Mouse (Mus musculus): ENCODE results near the gene Gjb2. TPM values are rescaled to one million over a fixed set of nuclear protein-coding genes. Genes with fewer than 3 reads are reported as not detected.

The Gjb2 gene
- polyA plus RNA-seq (2014; fragmentation: Nextera tagmentation; extraction: Ambion mirVana) = 25.0 and 28.7 TPM in 2 replicates

GRCm38 (mm10) chr14:57104106-57105023 lies at the start of gene Gjb2:
Gjb2 (minus strand) TSS chr14:57104702.
- Histone ChIP-seq H3K36me3 (replicated peaks; ENCODE audit: control insufficient read depth, insufficient read depth, low read depth, low read length) (no peaks in the 10 kb centered on the region), H3K27ac (replicated peaks; ENCODE audit: low read depth, low read length) (no peak within 1 kb of the TSS), H3K4me3 (ENCODE audit: low read depth, low read length) (peak within 1 kb of the TSS; percentile 54), H3K4me2 (ENCODE audit: low read depth, low read length) (peak within 1 kb of the TSS; percentile 98), H3K9me3 (replicated peaks; ENCODE audit: control insufficient read depth, low read length) (no peaks in the 10 kb centered on the region), H3K27me3 (ENCODE audit: control insufficient read depth, insufficient read depth, low read length) (peaks cover 48% of the 10 kb centered on the region), H3K9ac (replicated peaks; ENCODE audit: low read length) (peak within 1 kb of the TSS; percentile 54), H3K4me1 (ENCODE audit: control insufficient read depth, insufficient read depth, low read length) (peaks cover 4% of the 10 kb centered on the region)
- peak; percentile 59 for DNase-seq (ENCODE audit: low spot score)
- peak; percentile 74 for ATAC-seq (replicated peaks; ENCODE audit: insufficient number of reproducible peaks, low FRiP score, low TSS enrichment, low read depth)
- under 1% methylated on average over 86 of the region's 101 CpGs for WGBS

DNA sequence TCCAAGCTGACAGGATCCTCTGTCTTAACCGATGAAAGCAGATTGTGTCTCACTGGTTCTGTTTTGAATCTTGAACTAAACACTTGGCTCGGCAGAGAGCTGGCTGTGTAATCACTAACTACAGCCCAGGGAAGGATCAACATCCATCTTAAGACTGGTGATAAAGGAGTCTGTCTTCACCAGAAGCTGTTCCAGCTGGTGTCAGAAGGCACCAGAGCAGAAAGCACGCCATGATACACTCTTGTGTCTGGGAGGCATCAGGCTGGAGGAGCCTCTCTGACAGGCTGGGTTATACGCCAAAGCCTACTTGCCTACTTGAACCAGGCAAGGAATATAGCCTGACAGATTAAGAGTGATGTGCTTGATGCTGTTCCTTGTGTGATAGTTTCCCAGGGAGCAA lies 41.2 kb upstream of the Gjb2 start:
- no peak overlapping the region for H3K4me2 ChIP-seq (ENCODE audit: low read depth, low read length)
- ATAC-seq (replicated peaks; ENCODE audit: insufficient number of reproducible peaks, low FRiP score, low TSS enrichment, low read depth) (no peak), DNase-seq (ENCODE audit: low spot score) (no peak)
- H3K4me3 ChIP-seq (ENCODE audit: low read depth, low read length) = no peak overlapping the region
- H3K4me1 ChIP-seq (ENCODE audit: control insufficient read depth, insufficient read depth, low read length) = no peaks in the 10 kb centered on the region
- no peak overlapping the region for H3K27ac ChIP-seq (replicated peaks; ENCODE audit: low read depth, low read length)
- WGBS = 57% methylated on average over 4 of the region's 4 CpGs
- no peak overlapping the region for H3K9ac ChIP-seq (replicated peaks; ENCODE audit: low read length)
- H3K27me3 ChIP-seq (ENCODE audit: control insufficient read depth, insufficient read depth, low read length) = no peaks in the 10 kb centered on the region
- no peaks in the 10 kb centered on the region for H3K9me3 ChIP-seq (replicated peaks; ENCODE audit: control insufficient read depth, low read length)
- H3K36me3 ChIP-seq (replicated peaks; ENCODE audit: control insufficient read depth, insufficient read depth, low read depth, low read length) = no peaks in the 10 kb centered on the region

GRCm38 (mm10) chr14:57135265-57135664 lies 30.8 kb upstream of the Gjb2 start:
- Histone ChIP-seq H3K4me1 (ENCODE audit: control insufficient read depth, insufficient read depth, low read length) (peaks cover 2% of the 10 kb centered on the region), H3K4me2 (ENCODE audit: low read depth, low read length) (no peak overlapping the region), H3K36me3 (replicated peaks; ENCODE audit: control insufficient read depth, insufficient read depth, low read depth, low read length) (no peaks in the 10 kb centered on the region), H3K4me3 (ENCODE audit: low read depth, low read length) (no peak overlapping the region), H3K9me3 (replicated peaks; ENCODE audit: control insufficient read depth, low read length) (no peaks in the 10 kb centered on the region), H3K9ac (replicated peaks; ENCODE audit: low read length) (no peak overlapping the region), H3K27ac (replicated peaks; ENCODE audit: low read depth, low read length) (no peak overlapping the region), H3K27me3 (ENCODE audit: control insufficient read depth, insufficient read depth, low read length) (peaks cover 17% of the 10 kb centered on the region)
- ATAC-seq (replicated peaks; ENCODE audit: insufficient number of reproducible peaks, low FRiP score, low TSS enrichment, low read depth) (no peak), DNase-seq (ENCODE audit: low spot score) (no peak)
- 66% methylated on average over 8 of the region's 8 CpGs for WGBS

DNA sequence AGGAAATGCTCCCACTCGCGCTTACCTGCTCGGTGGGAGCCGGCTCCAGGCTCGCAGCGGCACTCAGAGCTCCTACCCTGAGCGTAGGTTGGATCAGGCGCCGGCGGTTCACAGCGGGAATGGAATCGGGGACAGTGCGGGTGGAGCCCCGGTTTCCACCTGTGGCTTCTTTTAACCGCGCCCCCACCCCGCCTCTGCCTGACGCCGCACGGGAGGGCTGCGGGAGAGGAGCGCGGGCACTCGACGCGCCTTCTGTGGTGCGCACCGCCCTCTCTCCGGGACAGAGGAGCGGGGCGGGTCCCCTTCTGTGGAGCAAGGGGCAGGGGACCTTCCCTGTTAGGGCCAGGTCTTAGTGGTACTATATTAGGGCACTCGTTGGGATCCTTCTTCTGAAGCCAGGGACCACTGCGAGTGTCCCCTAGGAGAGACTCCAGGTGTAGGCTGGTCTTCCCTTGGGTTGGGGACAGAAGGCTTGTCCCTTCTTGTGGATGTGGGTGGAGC lies 28.7 kb upstream of the Gjb2 start, which contains the start of gene Gjb6:
Gene Gjb6 (minus strand): TSS at position 451 of the 501 bp plus-strand sequence.
- peaks cover 4% of the 10 kb centered on the region for H3K4me1 ChIP-seq (ENCODE audit: control insufficient read depth, insufficient read depth, low read length)
- no peak within 1 kb of the TSS for H3K27ac ChIP-seq (replicated peaks; ENCODE audit: low read depth, low read length)
- H3K9me3 ChIP-seq (replicated peaks; ENCODE audit: control insufficient read depth, low read length) = no peaks in the 10 kb centered on the region
- ATAC-seq (replicated peaks; ENCODE audit: insufficient number of reproducible peaks, low FRiP score, low TSS enrichment, low read depth) (no peak), DNase-seq (ENCODE audit: low spot score) (peak; percentile 10)
- H3K9ac ChIP-seq (replicated peaks; ENCODE audit: low read length) = peak within 1 kb of the TSS; percentile 28
- H3K4me2 ChIP-seq (ENCODE audit: low read depth, low read length) = peak within 1 kb of the TSS; percentile 76
- no peaks in the 10 kb centered on the region for H3K36me3 ChIP-seq (replicated peaks; ENCODE audit: control insufficient read depth, insufficient read depth, low read depth, low read length)
- 1% methylated on average over 32 of the region's 33 CpGs for WGBS
- peak within 1 kb of the TSS; percentile 36 for H3K4me3 ChIP-seq (ENCODE audit: low read depth, low read length)
- peaks cover 17% of the 10 kb centered on the region for H3K27me3 ChIP-seq (ENCODE audit: control insufficient read depth, insufficient read depth, low read length)

DNA sequence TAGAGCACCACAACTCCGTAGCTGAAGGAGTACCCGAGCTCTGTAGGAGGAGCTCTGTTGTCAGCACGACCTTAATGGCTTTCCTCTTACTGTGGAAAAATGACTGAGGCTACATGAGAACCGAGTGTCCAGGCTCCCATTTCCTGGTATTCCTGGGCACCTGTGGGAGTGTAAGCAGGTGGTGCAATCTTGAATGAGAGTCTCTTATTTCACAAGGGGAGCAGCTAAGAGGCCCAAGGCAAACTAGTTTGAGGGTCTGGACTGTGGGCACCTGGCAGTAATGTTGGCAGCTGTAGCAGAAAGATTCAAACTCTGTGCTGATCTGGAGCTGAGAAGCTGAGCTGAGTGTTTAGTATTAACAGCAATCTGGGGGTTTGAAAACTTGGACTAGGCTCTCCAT lies 22.9 kb upstream of the Gjb2 start:
- Histone ChIP-seq H3K9ac (replicated peaks; ENCODE audit: low read length) (no peak overlapping the region), H3K27me3 (ENCODE audit: control insufficient read depth, insufficient read depth, low read length) (peaks cover 2% of the 10 kb centered on the region; the same call in 1 of the 2 replicates), H3K4me3 (ENCODE audit: low read depth, low read length) (no peak overlapping the region), H3K27ac (replicated peaks; ENCODE audit: low read depth, low read length) (no peak overlapping the region), H3K36me3 (replicated peaks; ENCODE audit: control insufficient read depth, insufficient read depth, low read depth, low read length) (no peaks in the 10 kb centered on the region), H3K4me2 (ENCODE audit: low read depth, low read length) (no peak overlapping the region), H3K9me3 (replicated peaks; ENCODE audit: control insufficient read depth, low read length) (no peaks in the 10 kb centered on the region), H3K4me1 (ENCODE audit: control insufficient read depth, insufficient read depth, low read length) (0 out of 2 replicates have a peak, but pooled peaks cover 2% of the 10 kb centered on the region)
- DNase-seq (ENCODE audit: low spot score) (no peak), ATAC-seq (replicated peaks; ENCODE audit: insufficient number of reproducible peaks, low FRiP score, low TSS enrichment, low read depth) (no peak)
- 69% methylated on average over 4 of the region's 4 CpGs for WGBS

DNA sequence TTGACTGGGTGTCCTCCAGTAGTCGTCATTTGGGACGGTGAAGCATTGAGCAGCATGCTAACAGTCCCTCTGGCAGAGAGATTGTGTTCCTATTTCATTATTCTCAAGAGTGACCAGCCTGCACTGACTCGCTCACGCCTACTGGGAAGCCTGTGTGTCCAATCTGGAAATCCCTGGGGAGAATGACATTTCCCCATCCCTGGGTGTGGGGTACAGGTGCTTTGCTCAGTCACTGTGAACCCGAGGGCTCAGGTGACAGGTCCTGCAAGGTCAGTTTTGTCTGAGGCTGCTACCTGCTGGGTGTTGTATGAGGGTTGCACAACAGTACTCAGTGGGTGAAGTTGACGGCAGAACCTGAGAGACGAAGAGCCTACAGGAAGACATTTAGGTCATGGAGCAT lies 17.8 kb upstream of the Gjb2 start:
- 78% methylated on average over 7 of the region's 7 CpGs for WGBS
- ATAC-seq (replicated peaks; ENCODE audit: insufficient number of reproducible peaks, low FRiP score, low TSS enrichment, low read depth) = no peak

GRCm38 (mm10) chr14:57115823-57116544 lies 11.5 kb upstream of the Gjb2 start, which contains the start of gene Gm4491:
Gm4491 (minus strand) TSS chr14:57115883.
- Histone ChIP-seq H3K4me3 (ENCODE audit: low read depth, low read length) (no peak within 1 kb of the TSS), H3K9me3 (replicated peaks; ENCODE audit: control insufficient read depth, low read length) (no peaks in the 10 kb centered on the region), H3K9ac (replicated peaks; ENCODE audit: low read length) (no peak within 1 kb of the TSS), H3K4me1 (ENCODE audit: control insufficient read depth, insufficient read depth, low read length) (no peaks in the 10 kb centered on the region), H3K36me3 (replicated peaks; ENCODE audit: control insufficient read depth, insufficient read depth, low read depth, low read length) (no peaks in the 10 kb centered on the region), H3K4me2 (ENCODE audit: low read depth, low read length) (no peak within 1 kb of the TSS; the same call in 1 of the 2 replicates), H3K27ac (replicated peaks; ENCODE audit: low read depth, low read length) (no peak within 1 kb of the TSS), H3K27me3 (ENCODE audit: control insufficient read depth, insufficient read depth, low read length) (no peaks in the 10 kb centered on the region)
- DNase-seq (ENCODE audit: low spot score) (peak; percentile 36), ATAC-seq (replicated peaks; ENCODE audit: insufficient number of reproducible peaks, low FRiP score, low TSS enrichment, low read depth) (0 out of 2 replicates have a peak, but pooled peaks have one; percentile 56)
- WGBS = 10% methylated on average over 13 of the region's 13 CpGs

More for the DNA sequence above, 17.8 kb upstream of the Gjb2 start:
- no peaks in the 10 kb centered on the region for H3K9me3 ChIP-seq (replicated peaks; ENCODE audit: control insufficient read depth, low read length)
- H3K9ac ChIP-seq (replicated peaks; ENCODE audit: low read length) = no peak overlapping the region
- H3K4me3 ChIP-seq (ENCODE audit: low read depth, low read length) = no peak overlapping the region
- H3K4me2 ChIP-seq (ENCODE audit: low read depth, low read length) = no peak overlapping the region
- no peaks in the 10 kb centered on the region for H3K36me3 ChIP-seq (replicated peaks; ENCODE audit: control insufficient read depth, insufficient read depth, low read depth, low read length)
- no peaks in the 10 kb centered on the region for H3K27me3 ChIP-seq (ENCODE audit: control insufficient read depth, insufficient read depth, low read length)
- no peak for DNase-seq (ENCODE audit: low spot score)
- H3K27ac ChIP-seq (replicated peaks; ENCODE audit: low read depth, low read length) = no peak overlapping the region
- no peaks in the 10 kb centered on the region for H3K4me1 ChIP-seq (ENCODE audit: control insufficient read depth, insufficient read depth, low read length)

Data from embryonic facial prominence, embryonic 11.5 days (tissue).